Mouse (Mus musculus) spleen, adult 2 months (tissue): ENCODE data around the gene Grm7. TPM values are rescaled to one million over a fixed set of nuclear protein-coding genes. Genes with fewer than 3 reads are reported as not detected.

Experiments used
- DNase-seq, 2 experiments: peaks; one replicate each; pipeline versions ENCODE4 v3.0.0 to v3.0.0-alpha.2; 2012 to 2021; ENCODE audit warnings: low spot score in 2 of 2, low read depth in 1 of 2
- H3K27ac ChIP-seq: fragments of 200-500 bp; 2 replicates; pipeline ENCODE4 v1.5.1; 2012; ENCODE audit warnings: low read length, inconsistent platforms; ENCODE audit not compliant: insufficient read depth
- H3K27me3 ChIP-seq: fragments of 200-500 bp; 2 replicates; pipeline ENCODE4 v1.6.1; 2012; ENCODE audit warnings: mild to moderate bottlenecking, moderate library complexity, low read length, inconsistent platforms; ENCODE audit not compliant: control insufficient read depth, insufficient read depth
- H3K36me3 ChIP-seq: fragments of 200-500 bp; 2 replicates; pipeline ENCODE4 v1.6.1; 2012; ENCODE audit warnings: mild to moderate bottlenecking, low read length, inconsistent platforms; ENCODE audit not compliant: control insufficient read depth, insufficient read depth
- H3K4me1 ChIP-seq: fragments of 200-500 bp; 2 replicates; pipeline ENCODE4 v1.6.1; 2011; ENCODE audit warnings: inconsistent platforms; ENCODE audit not compliant: control insufficient read depth, insufficient read depth, insufficient read length
- H3K4me3 ChIP-seq: fragments of 200-500 bp; 2 replicates; pipeline ENCODE4 v1.5.1; 2011; ENCODE audit warnings: mild to moderate bottlenecking, inconsistent platforms; ENCODE audit not compliant: insufficient read depth, insufficient read length; ENCODE audit errors: extremely low read depth
- CTCF ChIP-seq: fragments of 200-500 bp; IDR thresholded peaks from 2 replicates; pipeline ENCODE4 v1.5.1; 2011; ENCODE audit warnings: mild to moderate bottlenecking, inconsistent platforms; ENCODE audit not compliant: insufficient read depth, insufficient read length, insufficient replicate concordance; ENCODE audit errors: extremely low read depth
- POLR2A ChIP-seq: fragments of 200-500 bp; IDR thresholded peaks from 2 replicates; pipeline ENCODE4 v1.6.1; 2011; ENCODE audit warnings: low read depth, low read length, inconsistent platforms
- WGBS: fragments of 180-500 bp; shearing (Covaris S2); methylation state at CpG from one replicate; pipeline ENCODE4 v1.1.7; 2018; 5-methylcytosine and 5-hydroxymethylcytosine counted together
- polyA plus RNA-seq: library from polyadenylated mRNA; depleted of rRNA; stranded (reverse); fragments of >200 nt; gene quantifications from 2 replicates; pipeline ENCODE4 v1.2.3, GENCODE M21; 2012; rRNA removed

The Grm7 gene
- polyA plus RNA-seq = not detected in 2 replicates

DNA sequence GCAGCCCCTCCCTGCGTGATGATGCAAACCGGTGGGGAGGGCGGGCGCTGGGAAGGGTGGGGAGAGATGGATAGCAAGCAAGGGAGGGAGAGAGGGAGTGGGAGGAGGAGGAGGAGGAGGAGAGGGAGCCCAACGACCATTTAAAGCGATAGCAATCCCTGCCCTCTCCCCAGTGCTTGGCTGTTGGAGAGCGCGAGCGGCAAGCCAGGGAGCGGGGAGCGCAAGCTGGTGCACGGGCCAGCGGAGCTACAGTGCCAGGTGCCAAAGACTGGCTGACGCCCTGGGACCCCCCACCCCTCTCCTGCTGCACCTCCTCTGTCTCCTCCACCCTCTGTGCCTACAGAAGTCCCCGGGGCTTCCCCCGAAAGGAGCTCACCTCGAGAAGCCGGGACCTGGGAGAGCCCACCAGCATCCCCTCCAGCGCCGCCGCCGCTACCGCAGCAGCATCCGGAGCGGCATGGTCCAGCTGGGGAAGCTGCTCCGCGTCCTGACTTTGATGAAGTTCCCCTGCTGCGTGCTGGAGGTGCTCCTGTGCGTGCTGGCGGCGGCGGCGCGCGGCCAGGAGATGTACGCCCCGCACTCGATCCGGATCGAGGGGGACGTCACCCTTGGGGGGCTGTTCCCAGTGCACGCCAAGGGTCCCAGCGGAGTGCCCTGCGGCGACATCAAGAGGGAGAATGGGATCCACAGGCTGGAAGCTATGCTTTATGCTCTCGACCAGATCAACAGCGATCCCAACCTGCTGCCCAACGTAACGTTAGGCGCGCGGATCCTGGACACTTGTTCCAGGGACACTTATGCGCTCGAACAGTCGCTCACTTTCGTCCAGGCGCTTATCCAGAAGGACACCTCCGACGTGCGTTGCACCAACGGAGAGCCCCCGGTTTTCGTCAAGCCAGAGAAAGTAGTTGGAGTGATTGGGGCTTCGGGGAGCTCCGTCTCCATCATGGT lies at the start of gene Grm7:
Grm7 (plus strand) TSS at position 171 of the 951 bp plus-strand sequence.
- H3K4me3 ChIP-seq = no peak within 1 kb of the TSS
- WGBS = 8% methylated on average over 65 of the region's 65 CpGs
- no peaks in the 10 kb centered on the region; the same call in 1 of the 2 replicates for H3K27me3 ChIP-seq
- no peak for DNase-seq
- no peak for TF ChIP-seq POLR2A
- TF ChIP-seq CTCF = no peak
- no peaks in the 10 kb centered on the region for H3K4me1 ChIP-seq
- no peak within 1 kb of the TSS for H3K27ac ChIP-seq
- H3K36me3 ChIP-seq = no peaks in the 10 kb centered on the region

GRCm38 (mm10) chr6:110645041-110645410 lies 355 bp upstream of the Grm7 start:
- Histone ChIP-seq H3K27ac (no peak overlapping the region), H3K36me3 (no peaks in the 10 kb centered on the region), H3K27me3 (no peaks in the 10 kb centered on the region; the same call in 1 of the 2 replicates), H3K4me3 (no peak overlapping the region), H3K4me1 (no peaks in the 10 kb centered on the region)
- 8% methylated on average over 7 of the region's 7 CpGs for whole genome bisulfite sequencing
- TF ChIP-seq CTCF (no peak), POLR2A (no peak)
- no peak for DNase-seq

DNA sequence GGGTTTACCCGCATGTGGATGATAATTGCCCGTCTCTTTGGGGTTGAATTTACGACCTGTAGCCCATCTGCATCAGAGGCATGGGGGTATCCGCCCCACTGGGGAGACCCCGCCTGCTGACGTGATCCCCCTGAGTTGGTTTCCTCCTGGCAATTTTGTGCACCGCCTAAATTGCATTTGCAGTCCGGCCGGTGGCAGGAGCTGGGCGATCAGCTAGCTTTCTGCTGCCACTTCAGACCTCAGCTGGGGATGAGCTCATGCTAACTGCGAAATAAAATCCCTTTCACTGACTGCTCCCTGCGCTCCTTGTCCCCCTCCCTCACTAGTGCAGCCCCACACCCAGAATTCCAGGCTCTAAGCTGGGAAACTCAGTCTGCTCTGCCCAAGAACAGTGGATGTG lies 1.5 kb downstream of the Grm7 start:
- no peak for DNase-seq
- Histone ChIP-seq H3K4me1 (no peaks in the 10 kb centered on the region), H3K36me3 (no peaks in the 10 kb centered on the region), H3K4me3 (no peak overlapping the region), H3K27me3 (no peaks in the 10 kb centered on the region; the same call in 1 of the 2 replicates), H3K27ac (no peak overlapping the region)
- TF ChIP-seq POLR2A (no peak), CTCF (no peak)
- 3% methylated on average over 12 of the region's 12 CpGs for WGBS

DNA sequence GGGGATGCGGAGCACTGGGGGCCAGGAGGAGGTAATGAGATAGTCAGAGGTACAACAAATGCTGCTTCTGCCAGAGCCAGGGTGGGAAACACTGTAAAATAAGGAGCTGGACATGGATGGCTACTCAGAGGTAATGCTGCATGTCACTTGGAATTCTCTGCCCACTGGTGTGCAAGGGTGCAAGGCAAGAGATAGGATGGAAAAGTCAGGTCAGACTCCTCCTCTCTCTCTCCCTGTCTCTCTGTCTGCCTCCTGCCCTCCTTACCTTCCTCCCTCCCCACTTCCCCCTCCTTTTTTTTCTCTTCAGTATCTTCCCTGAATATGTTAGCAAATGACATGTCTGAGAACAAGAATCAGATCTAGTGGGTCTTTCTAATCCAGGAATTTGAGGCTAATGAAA lies 3.8 kb downstream of the Grm7 start:
- Histone ChIP-seq H3K4me1 (no peaks in the 10 kb centered on the region), H3K36me3 (no peaks in the 10 kb centered on the region), H3K27me3 (no peaks in the 10 kb centered on the region; the same call in 1 of the 2 replicates), H3K4me3 (no peak overlapping the region), H3K27ac (no peak overlapping the region)
- DNase-seq = no peak
- WGBS = 91% methylated on average over 1 of the region's 1 CpGs
- TF ChIP-seq POLR2A (no peak), CTCF (no peak)

DNA sequence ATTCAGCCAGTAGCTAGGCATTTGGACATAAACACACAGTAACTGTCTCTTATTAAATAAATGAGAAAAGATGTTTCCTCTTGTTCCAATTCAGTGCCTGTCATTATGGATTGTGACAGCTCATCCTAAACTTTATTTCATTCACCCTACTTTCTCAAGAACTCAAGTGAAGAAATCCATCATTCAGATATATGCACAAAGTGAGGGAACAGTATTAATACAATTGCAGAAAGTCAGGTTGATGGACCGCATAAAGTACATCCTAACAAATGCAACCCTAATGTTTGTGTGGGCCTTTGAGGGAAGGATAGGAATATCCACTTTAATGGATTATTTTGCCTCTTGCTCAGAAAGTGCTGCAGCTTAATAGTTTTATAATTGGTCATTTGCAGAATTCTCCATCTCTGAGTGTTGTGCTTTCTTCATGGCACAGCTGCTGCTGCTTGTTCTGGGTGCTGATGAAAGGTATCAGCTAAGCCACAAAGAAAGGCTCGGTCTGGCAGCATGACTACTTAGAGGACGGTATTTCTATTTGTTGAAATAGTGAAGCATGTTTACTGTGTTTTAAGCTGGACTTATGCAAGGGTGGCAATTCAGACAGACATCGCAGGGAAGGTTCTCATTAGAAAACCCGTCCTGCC lies 8.1 kb downstream of the Grm7 start:
- Histone ChIP-seq H3K27me3 (no peaks in the 10 kb centered on the region), H3K27ac (no peak overlapping the region), H3K4me1 (no peaks in the 10 kb centered on the region), H3K36me3 (no peaks in the 10 kb centered on the region), H3K4me3 (no peak overlapping the region)
- TF ChIP-seq CTCF = no peak
- TF ChIP-seq POLR2A = no peak
- 81% methylated on average over 5 of the region's 5 CpGs for WGBS
- DNase-seq = no peak

GRCm38 (mm10) chr6:110664436-110664835 lies 19.1 kb downstream of the Grm7 start:
- no peaks in the 10 kb centered on the region for H3K36me3 ChIP-seq
- H3K4me1 ChIP-seq = no peaks in the 10 kb centered on the region
- no peaks in the 10 kb centered on the region for H3K27me3 ChIP-seq
- TF ChIP-seq CTCF (no peak), POLR2A (no peak)
- 93% methylated on average over 1 of the region's 1 CpGs for WGBS
- H3K27ac ChIP-seq = no peak overlapping the region
- H3K4me3 ChIP-seq = no peak overlapping the region
- DNase-seq = no peak
